18 mouse cellular contexts compared by ENCODE assay signal in the genomic region with DNA sequence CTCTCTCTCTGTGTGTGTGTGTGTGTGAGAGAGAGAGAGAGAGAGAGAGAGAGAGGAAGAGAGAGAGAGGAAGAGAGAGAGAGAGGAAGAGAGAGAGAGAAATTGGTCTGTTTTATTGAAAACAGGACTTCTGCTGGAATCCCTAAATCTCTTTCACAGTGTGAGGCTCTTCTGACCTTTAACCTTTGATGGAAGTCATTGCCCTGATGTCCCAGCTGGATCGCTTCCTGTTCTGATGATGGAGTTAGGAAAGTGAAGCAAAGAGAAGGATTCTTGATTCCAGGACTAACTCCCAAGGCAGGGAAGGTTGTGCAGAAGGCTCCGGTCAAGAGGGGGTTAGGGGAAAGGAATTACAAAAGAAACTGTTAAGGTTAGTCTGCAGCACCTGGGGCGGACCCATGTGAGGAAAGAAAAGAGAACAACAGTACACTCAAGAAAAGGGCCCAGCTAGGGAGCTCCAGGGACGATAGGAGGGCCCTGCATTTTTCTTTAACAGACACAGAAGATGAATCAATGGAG. TPM values are rescaled to one million over a fixed set of nuclear protein-coding genes. Genes with fewer than 3 reads are reported as not detected.
DNase-seq lines count a peak whose midpoint lies in the region; ATAC-seq lines count a peak whose summit lies in the region.
"Had no signal": no experiment of that assay in that cellular context is flagged by ENCODE, and none has a peak within 500 bp of the region (broad histone marks: within the 10 kb centered on the region; RNA-seq: fewer than 3 reads in every experiment).

No protein-coding gene starts in this region.

- ATAC-seq in erythroblast, adult 5-6 weeks (replicated peaks; ENCODE audit: low FRiP score, poor library complexity, severe bottlenecking): no peak
- ATAC-seq: forebrain, embryonic 16.5 days; intestine, embryonic 16.5 days; Patski had no signal

- peak; percentile 60 for DNase-seq in embryo, embryonic 10 days (ENCODE audit: low spot score)
- DNase-seq in embryo, embryonic 9.5 days (ENCODE audit: extremely low spot score): no peak
- peak; percentile 36 for DNase-seq in kidney, postnatal 14 days
- DNase-seq in kidney, adult 18-20 months: no peak
- peak; percentile 39 for DNase-seq in embryo, embryonic 10.5 days (ENCODE audit: low spot score)
- no peak for DNase-seq in layer of hippocampus, postnatal 10 days (ENCODE audit: low spot score in 2 of 2)
- DNase-seq: adrenal gland, postnatal 14 days; B cell, adult 2 months; cerebellum, adult 11-12 months; cerebellum, adult 9-10 months; cerebellum, postnatal 25 days; gastrocnemius, postnatal 25 days; heart, adult 11 months; heart, postnatal 36 days had no signal

RNA-seq across cellular contexts. Expression of a gene that starts 35.4 kb away (rescaled TPM):
- total RNA-seq in layer of hippocampus, postnatal 10 days (2021): 100 to 1,000 TPM; 110 TPM
- total RNA-seq in erythroblast, adult 5-6 weeks (2015; ENCODE audit: low replicate concordance): 84.9 and 102 TPM in 2 replicates
- total RNA-seq in erythroblast, adult 5-6 weeks (2017; ENCODE audit: low replicate concordance): 85.2 and 101 TPM in 2 replicates

Comparison
In these comparisons a context has a peak if more than half of its experiments do, and no peak if none do; other contexts are left out.
1. DNase-seq: peak in embryo, embryonic 10 days (single experiment), kidney, postnatal 14 days (single experiment) and embryo, embryonic 10.5 days (single experiment); none in embryo, embryonic 9.5 days (single experiment), kidney, adult 18-20 months (single experiment) and layer of hippocampus, postnatal 10 days (0 of 2).